Mouse (Mus musculus) forebrain, embryonic 16.5 days (tissue): ENCODE results near the gene Thap8. TPM values are rescaled to one million over a fixed set of nuclear protein-coding genes. Genes with fewer than 3 reads are reported as not detected.
A peak's percentile ranks its signal among the peaks of the same experiment; 100 is the strongest.

Experiments
- ATAC-seq: fragments of 200-750 bp; cut with Nextera tagmentation; 2 replicates; pipeline ENCODE4 v1.8.0; 2017; ENCODE audit warnings: mild to moderate bottlenecking, moderate library complexity
- H3K27ac ChIP-seq: fragments of 300-500 bp; sonication (generic); 2 replicates; pipeline ENCODE4 v1.5.1; 2014; ENCODE audit warnings: low read length, control low read depth
- H3K27me3 ChIP-seq: fragments of 300-500 bp; sonication (generic); replicated peaks from 2 replicates; pipeline ENCODE4 v1.6.1; 2014; ENCODE audit warnings: low read length; ENCODE audit not compliant: control insufficient read depth, insufficient read depth
- H3K36me3 ChIP-seq: fragments of 300-500 bp; sonication (generic); 2 replicates; pipeline ENCODE4 v1.6.1; 2014; ENCODE audit not compliant: control insufficient read depth, insufficient read depth
- H3K4me1 ChIP-seq: fragments of 300-500 bp; sonication (generic); replicated peaks from 2 replicates; pipeline ENCODE4 v1.6.1; 2014; ENCODE audit warnings: low read length; ENCODE audit not compliant: control insufficient read depth, insufficient read depth
- H3K4me2 ChIP-seq: fragments of 300-500 bp; sonication (generic); 2 replicates; pipeline ENCODE4 v1.6.1; 2014; ENCODE audit warnings: mild to moderate bottlenecking, low read length, control low read depth
- H3K4me3 ChIP-seq: fragments of 300-500 bp; sonication (generic); replicated peaks from 2 replicates; pipeline ENCODE4 v1.5.1; 2014; ENCODE audit warnings: mild to moderate bottlenecking, low read length, control low read depth
- H3K9ac ChIP-seq: fragments of 300-500 bp; sonication (generic); replicated peaks from 2 replicates; pipeline ENCODE4 v1.6.1; 2014; ENCODE audit warnings: low read depth, low read length, control low read depth
- H3K9me3 ChIP-seq: fragments of 300-500 bp; sonication (generic); 2 replicates; pipeline ENCODE4 v1.6.1; 2016; ENCODE audit warnings: low read length; ENCODE audit not compliant: control insufficient read depth
- WGBS: fragments of 180-500 bp; shearing (Covaris S2); extraction: QIAGEN DNeasy Blood & Tissue Kit; methylation state at CpG from one replicate; pipeline ENCODE4 v1.1.7; 2014; 5-methylcytosine and 5-hydroxymethylcytosine counted together
- polyA plus RNA-seq: library from polyadenylated mRNA; unstranded; fragments of >200 nt; fragmentation: Nextera tagmentation; extraction: Ambion mirVana; gene quantifications from 2 replicates; pipeline ENCODE4 v1.2.1, GENCODE M21; 2015

Gene Thap8
- polyA plus RNA-seq, 1 experiment from 2014 or later, result 0.42 TPM

GRCm38 (mm10) chr7:30280670-30281138, 810 bp downstream of the Thap8 start:
- Histone ChIP-seq H3K27ac (peak overlapping the region; percentile 100), H3K36me3 (no peaks in the 10 kb centered on the region), H3K9me3 (no peaks in the 10 kb centered on the region), H3K4me2 (peak overlapping the region; percentile 98), H3K4me1 (peaks cover 10% of the 10 kb centered on the region), H3K27me3 (no peaks in the 10 kb centered on the region), H3K4me3 (peak overlapping the region; percentile 81), H3K9ac (peak overlapping the region; percentile 68)
- ATAC-seq, result peak; percentile 79
- WGBS, result under 1% methylated on average over 20 of the region's 20 CpGs

GRCm38 (mm10) chr7:30281522-30281921, 1.6 kb downstream of the Thap8 start:
- ATAC-seq, result no peak
- no peaks in the 10 kb centered on the region for H3K27me3 ChIP-seq
- 80% methylated on average over 4 of the region's 4 CpGs for WGBS
- peaks cover 10% of the 10 kb centered on the region for H3K4me1 ChIP-seq
- no peak overlapping the region for H3K9ac ChIP-seq
- no peak overlapping the region for H3K4me3 ChIP-seq
- H3K9me3 ChIP-seq, result no peaks in the 10 kb centered on the region
- H3K36me3 ChIP-seq, result no peaks in the 10 kb centered on the region
- no peak overlapping the region for H3K4me2 ChIP-seq
- H3K27ac ChIP-seq, result no peak overlapping the region

GRCm38 (mm10) chr7:30282740-30283139, 2.8 kb downstream of the Thap8 start:
- Histone ChIP-seq H3K4me1 (peaks cover 10% of the 10 kb centered on the region), H3K9ac (no peak overlapping the region), H3K4me3 (no peak overlapping the region), H3K27me3 (no peaks in the 10 kb centered on the region), H3K27ac (no peak overlapping the region), H3K9me3 (no peaks in the 10 kb centered on the region), H3K4me2 (no peak overlapping the region), H3K36me3 (no peaks in the 10 kb centered on the region)
- ATAC-seq, result no peak
- 74% methylated on average over 7 of the region's 7 CpGs for WGBS

GRCm38 (mm10) chr7:30286701-30287410, 7.0 kb downstream of the Thap8 start:
- H3K27ac ChIP-seq, result no peak overlapping the region
- no peak overlapping the region for H3K9ac ChIP-seq
- H3K9me3 ChIP-seq, result no peaks in the 10 kb centered on the region
- H3K27me3 ChIP-seq, result no peaks in the 10 kb centered on the region
- no peaks in the 10 kb centered on the region for H3K36me3 ChIP-seq
- no peak overlapping the region for H3K4me2 ChIP-seq
- WGBS, result 35% methylated on average over 8 of the region's 8 CpGs
- ATAC-seq, result no peak
- H3K4me3 ChIP-seq, result no peak overlapping the region
- peaks cover 5% of the 10 kb centered on the region for H3K4me1 ChIP-seq

GRCm38 (mm10) chr7:30288046-30288445, 8.2 kb downstream of the Thap8 start:
- Histone ChIP-seq H3K27ac (no peak overlapping the region), H3K4me1 (peaks cover 15% of the 10 kb centered on the region), H3K27me3 (no peaks in the 10 kb centered on the region), H3K4me3 (no peak overlapping the region), H3K4me2 (no peak overlapping the region), H3K9me3 (no peaks in the 10 kb centered on the region), H3K36me3 (no peaks in the 10 kb centered on the region), H3K9ac (no peak overlapping the region)
- no peak for ATAC-seq
- WGBS, result 69% methylated on average over 6 of the region's 6 CpGs

- no peak overlapping the region for H3K4me2 ChIP-seq
- ATAC-seq, result no peak
- 65% methylated on average over 7 of the region's 7 CpGs for WGBS
- H3K4me3 ChIP-seq, result no peak overlapping the region
- H3K27ac ChIP-seq, result no peak overlapping the region
- H3K36me3 ChIP-seq, result no peaks in the 10 kb centered on the region
- no peak overlapping the region for H3K9ac ChIP-seq
- H3K27me3 ChIP-seq, result no peaks in the 10 kb centered on the region
- peaks cover 25% of the 10 kb centered on the region for H3K4me1 ChIP-seq
- no peaks in the 10 kb centered on the region for H3K9me3 ChIP-seq
These were observed 9.3 kb downstream of the Thap8 start for GRCm38 (mm10) chr7:30289071-30289713.

- Histone ChIP-seq H3K4me2 (no peak overlapping the region), H3K27ac (no peak overlapping the region), H3K9me3 (no peaks in the 10 kb centered on the region), H3K4me3 (no peak overlapping the region), H3K9ac (no peak overlapping the region), H3K36me3 (no peaks in the 10 kb centered on the region; the same call in 1 of the 2 replicates), H3K4me1 (peaks cover 31% of the 10 kb centered on the region), H3K27me3 (no peaks in the 10 kb centered on the region)
- no peak for ATAC-seq
- WGBS, result 53% methylated on average over 10 of the region's 10 CpGs
These were observed 10.0 kb downstream of the Thap8 start for GRCm38 (mm10) chr7:30289714-30290399.

- peaks cover 4% of the 10 kb centered on the region for H3K36me3 ChIP-seq
- no peaks in the 10 kb centered on the region for H3K27me3 ChIP-seq
- peak within 1 kb of the TSS; percentile 93 for H3K9ac ChIP-seq
- peak; percentile 93 for ATAC-seq
- H3K4me3 ChIP-seq, result peak within 1 kb of the TSS; percentile 83
- no peaks in the 10 kb centered on the region for H3K9me3 ChIP-seq
- H3K4me2 ChIP-seq, result peak within 1 kb of the TSS; percentile 67
- peak within 1 kb of the TSS; percentile 88 for H3K27ac ChIP-seq
- 6% methylated on average over 35 of the region's 35 CpGs for WGBS
- H3K4me1 ChIP-seq, result peaks cover 34% of the 10 kb centered on the region
These were observed 11.6 kb downstream of the Thap8 start, which contains the start of gene Clip3 for GRCm38 (mm10) chr7:30291215-30292131. Gene Clip3, plus strand, starts transcription at chr7:30291728.
